Mouse (Mus musculus): ENCODE results near the gene Paics.

GRCm38 (mm10) chr5:76947758-76948157, 3.3 kb upstream of the Paics start:
- TF ChIP-seq CTCF (IDR thresholded peaks at IDR 0.05; ENCODE audit: low read depth) (no peak), EP300 (IDR thresholded peaks at IDR 0.05; ENCODE audit: low read depth) (no peak)

Measured in liver, postnatal 0 days (tissue).